ENCODE assay signal across 25 mouse cellular contexts in the genomic region with DNA sequence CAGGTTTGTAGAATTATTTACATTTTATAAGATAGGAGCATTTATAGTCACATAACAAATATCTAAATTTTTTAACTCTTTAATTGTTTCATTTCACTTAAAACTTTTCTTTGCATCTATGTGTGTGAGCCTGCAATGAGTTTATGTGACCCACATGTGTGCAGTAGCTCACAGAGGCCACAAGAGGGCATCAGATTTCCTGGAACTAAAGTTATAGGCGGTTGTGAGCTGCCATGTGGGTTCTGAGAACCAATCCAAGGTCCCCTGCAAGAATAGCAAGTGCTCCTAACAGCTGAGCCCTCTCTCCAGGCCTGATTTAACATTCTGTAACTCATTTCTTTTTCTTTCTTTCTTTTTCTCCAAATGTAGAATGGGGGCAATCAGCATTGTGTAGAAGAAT. TPM values are rescaled to one million over a fixed set of nuclear protein-coding genes. Genes with fewer than 3 reads are reported as not detected.
"Had no signal": no experiment of that assay in that cellular context is flagged by ENCODE, and none has a peak within 500 bp of the region (broad histone marks: within the 10 kb centered on the region; RNA-seq: fewer than 3 reads in every experiment).

No protein-coding gene starts in this region.

- H3K4me3 ChIP-seq: kidney, embryonic 15.5 days; limb, embryonic 12.5 days; limb, embryonic 15.5 days; midbrain, embryonic 12.5 days; midbrain, embryonic 15.5 days had no signal

- DNase-seq: kidney, adult 8-10 months; kidney, postnatal 25 days; left cerebral cortex, postnatal 4 days; liver, postnatal 0 days; lung, embryonic 14.5 days; right cerebral cortex, postnatal 14 days; right cerebral cortex, postnatal 4 days; thymus, adult 2 months; thymus, postnatal 14 days; thymus, postnatal 4 days had no signal

- ATAC-seq: liver, postnatal 0 days; lung, postnatal 0 days; midbrain, embryonic 15.5 days had no signal

- H3K27me3 ChIP-seq: kidney, embryonic 15.5 days; limb, embryonic 12.5 days; limb, embryonic 15.5 days; midbrain, embryonic 12.5 days; midbrain, embryonic 15.5 days had no signal

- H3K27ac ChIP-seq: kidney, embryonic 15.5 days; limb, embryonic 12.5 days; limb, embryonic 15.5 days; liver, embryonic 14.5 days; macrophage; midbrain, embryonic 12.5 days; midbrain, embryonic 15.5 days; stomach, postnatal 0 days had no signal

RNA-seq across cellular contexts. Expression of a gene that starts 41.7 kb away (rescaled TPM):
- total RNA-seq: left cerebral cortex, postnatal 14 days; megakaryocyte, adult 5-6 weeks had no signal
- polyA plus RNA-seq: kidney, embryonic 15.5 days; large intestine, adult 2 months; limb, embryonic 12.5 days; liver, embryonic 11.5 days; liver, embryonic 14.5 days; liver, postnatal 0 days; lung, embryonic 14.5 days; macrophage; midbrain, embryonic 12.5 days; neural tube, embryonic 11.5 days; stomach, embryonic 14.5 days; stomach, postnatal 0 days; thymus, adult 2 months had no signal
